Comparison of ENCODE assay signal across 22 mouse cellular contexts in the genomic region with DNA sequence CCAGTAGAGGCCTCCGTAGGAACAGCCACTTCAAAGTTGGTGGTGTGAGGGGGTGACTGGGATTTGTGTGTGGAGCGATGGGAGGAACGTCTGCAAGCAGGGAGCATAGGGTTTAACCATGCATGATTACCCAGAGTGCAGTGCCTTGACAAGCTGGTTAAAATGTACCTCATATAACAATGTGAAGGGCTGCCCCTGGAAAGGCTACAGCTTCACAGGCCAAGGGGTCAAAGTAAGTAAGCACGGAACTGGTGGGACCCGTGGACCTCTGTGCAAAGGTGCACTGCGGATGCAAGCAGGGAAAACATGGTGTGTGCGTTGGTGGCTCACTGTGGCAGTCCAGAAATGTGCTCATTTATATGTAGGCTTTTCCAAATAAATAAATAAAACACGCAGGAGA.
DNase-seq lines count a peak whose midpoint lies in the region; ATAC-seq lines count a peak whose summit lies in the region.
"Had no signal": no experiment of that assay in that cellular context is flagged by ENCODE, and none has a peak within 500 bp of the region (broad histone marks: within the 10 kb centered on the region; RNA-seq: fewer than 3 reads in every experiment).

No protein-coding gene starts in this region.

- no peaks in the 10 kb centered on the region for H3K27me3 ChIP-seq in forebrain, embryonic 10.5 days (ENCODE audit: poor library complexity, severe bottlenecking)
- no peaks in the 10 kb centered on the region for H3K27me3 ChIP-seq in forebrain, embryonic 16.5 days (replicated peaks; ENCODE audit: control insufficient read depth, insufficient read depth, low read length)
- H3K27me3 ChIP-seq in embryonic facial prominence, embryonic 10.5 days (replicated peaks; ENCODE audit: low read depth, poor library complexity, severe bottlenecking): no peaks in the 10 kb centered on the region
- no peaks in the 10 kb centered on the region for H3K27me3 ChIP-seq in liver, embryonic 13.5 days
- H3K27me3 ChIP-seq: heart, embryonic 15.5 days; limb, embryonic 15.5 days; megakaryocyte, embryonic 14.5 days; Patski had no signal

- no peak for ATAC-seq in forebrain, embryonic 16.5 days
- ATAC-seq in liver, embryonic 13.5 days (ENCODE audit: low read depth): peak; percentile 68; the same call in 1 of the 2 replicates
- ATAC-seq: inflammation-experienced regulatory T-cells, adult 6 months; midbrain, embryonic 16.5 days; Patski had no signal

- H3K9me3 ChIP-seq in forebrain, embryonic 10.5 days: no peaks in the 10 kb centered on the region
- no peaks in the 10 kb centered on the region for H3K9me3 ChIP-seq in forebrain, embryonic 16.5 days (ENCODE audit: control insufficient read depth, low read length)
- H3K9me3 ChIP-seq in embryonic facial prominence, embryonic 10.5 days: no peaks in the 10 kb centered on the region
- no peaks in the 10 kb centered on the region for H3K9me3 ChIP-seq in liver, embryonic 13.5 days (replicated peaks)
- H3K9me3 ChIP-seq: heart, embryonic 15.5 days; limb, embryonic 15.5 days; megakaryocyte, embryonic 14.5 days had no signal

- no peak overlapping the region for H3K9ac ChIP-seq in forebrain, embryonic 16.5 days (replicated peaks; ENCODE audit: low read depth, low read length)
- no peak overlapping the region for H3K9ac ChIP-seq in liver, embryonic 13.5 days
- H3K9ac ChIP-seq: heart, embryonic 15.5 days; limb, embryonic 15.5 days had no signal

- 86% methylated on average over 8 of the region's 8 CpGs for WGBS in forebrain, embryonic 10.5 days
- 80% methylated on average over 8 of the region's 8 CpGs for WGBS in forebrain, embryonic 16.5 days
- WGBS in embryonic facial prominence, embryonic 10.5 days: 83% methylated on average over 8 of the region's 8 CpGs
- WGBS in liver, embryonic 13.5 days (ENCODE audit: insufficient replicate concordance): 78% methylated on average over 8 of the region's 8 CpGs

- no peaks in the 10 kb centered on the region for H3K36me3 ChIP-seq in forebrain, embryonic 10.5 days (replicated peaks)
- no peaks in the 10 kb centered on the region for H3K36me3 ChIP-seq in forebrain, embryonic 16.5 days (ENCODE audit: control insufficient read depth, insufficient read depth)
- H3K36me3 ChIP-seq in embryonic facial prominence, embryonic 10.5 days (replicated peaks): no peaks in the 10 kb centered on the region
- H3K36me3 ChIP-seq in liver, embryonic 13.5 days: no peaks in the 10 kb centered on the region
- H3K36me3 ChIP-seq: heart, embryonic 15.5 days; limb, embryonic 15.5 days had no signal

- H3K27ac ChIP-seq in forebrain, embryonic 10.5 days: peak overlapping the region; percentile 36; the same call in 1 of the 2 replicates
- no peak overlapping the region for H3K27ac ChIP-seq in forebrain, embryonic 16.5 days (ENCODE audit: low read length)
- H3K27ac ChIP-seq in embryonic facial prominence, embryonic 10.5 days (replicated peaks): peak overlapping the region; percentile 26; the same call in 1 of the 2 replicates
- H3K27ac ChIP-seq in liver, embryonic 13.5 days: peak overlapping the region; percentile 20; the same call in 1 of the 2 replicates
- H3K27ac ChIP-seq: gastrocnemius, adult 2 months; heart, embryonic 15.5 days; limb, embryonic 15.5 days had no signal

- H3K4me2 ChIP-seq in forebrain, embryonic 16.5 days (ENCODE audit: low read length): no peak overlapping the region
- H3K4me2 ChIP-seq in liver, embryonic 13.5 days: no peak overlapping the region
- H3K4me2 ChIP-seq: heart, embryonic 15.5 days; limb, embryonic 15.5 days had no signal

- peaks cover 34% of the 10 kb centered on the region for H3K4me1 ChIP-seq in forebrain, embryonic 10.5 days
- no peaks in the 10 kb centered on the region for H3K4me1 ChIP-seq in forebrain, embryonic 16.5 days (replicated peaks; ENCODE audit: control insufficient read depth, insufficient read depth, low read length)
- H3K4me1 ChIP-seq in embryonic facial prominence, embryonic 10.5 days: peaks cover 32% of the 10 kb centered on the region
- H3K4me1 ChIP-seq in liver, embryonic 13.5 days (replicated peaks): peaks cover 26% of the 10 kb centered on the region

- no peak for DNase-seq in forebrain, embryonic 10.5 days (ENCODE audit: extremely low spot score, low spot score)
- no peak for DNase-seq in embryonic facial prominence, embryonic 10.5 days (ENCODE audit: low spot score)
- peak; percentile 58 for DNase-seq in kidney, postnatal 14 days
- DNase-seq in liver, embryonic 13.5 days: no peak
- no peak for DNase-seq in cerebellum, postnatal 10 days
- DNase-seq in left cerebral cortex, adult 11 months (ENCODE audit: low spot score): no peak
- DNase-seq in layer of hippocampus, postnatal 14 days (ENCODE audit: low spot score in 2 of 2): no peak
- DNase-seq: adrenal gland, postnatal 14 days; cerebellum, postnatal 14 days; gastrocnemius, adult 2 months; layer of hippocampus, postnatal 36 days; lung, postnatal 14 days; right cerebral cortex, postnatal 14 days; spleen, adult 18-20 months; thymus, postnatal 4 days had no signal

- no peak overlapping the region for H3K4me3 ChIP-seq in forebrain, embryonic 10.5 days
- H3K4me3 ChIP-seq in forebrain, embryonic 16.5 days (replicated peaks; ENCODE audit: low read length): no peak overlapping the region
- H3K4me3 ChIP-seq in embryonic facial prominence, embryonic 10.5 days: no peak overlapping the region
- no peak overlapping the region for H3K4me3 ChIP-seq in liver, embryonic 13.5 days (replicated peaks)
- H3K4me3 ChIP-seq: gastrocnemius, adult 2 months; heart, embryonic 15.5 days; limb, embryonic 15.5 days; megakaryocyte, embryonic 14.5 days had no signal
